Mouse (Mus musculus) limb, embryonic 14.5 days (tissue): Measurements from ENCODE around the gene Txk. TPM values are rescaled to one million over a fixed set of nuclear protein-coding genes. Genes with fewer than 3 reads are reported as not detected.
A peak's percentile ranks its signal among the peaks of the same experiment; 100 is the strongest.

Experiments used
- ATAC-seq: fragments of 200-750 bp; cut with Nextera tagmentation; 2 replicates; pipeline ENCODE4 v1.8.0; 2017; ENCODE audit warnings: low read depth, moderate number of reproducible peaks, moderate TSS enrichment; ENCODE audit not compliant: low FRiP score
- DNase-seq: peaks from one replicate; pipeline ENCODE4 v3.0.0-alpha.2; 2015; ENCODE audit warnings: low spot score
- H3K27ac ChIP-seq: fragments of 300-500 bp; sonication (generic); replicated peaks from 2 replicates; pipeline ENCODE4 v1.5.1; 2014; ENCODE audit warnings: low read depth, mild to moderate bottlenecking, low read length, moderate library complexity, mixed read lengths
- H3K27me3 ChIP-seq: fragments of 300-500 bp; sonication (generic); 2 replicates; pipeline ENCODE4 v1.6.1; 2014; ENCODE audit warnings: low read length, mixed read lengths; ENCODE audit not compliant: control insufficient read depth, insufficient read depth
- H3K36me3 ChIP-seq: fragments of 300-500 bp; sonication (generic); 2 replicates; pipeline ENCODE4 v1.6.1; 2014; ENCODE audit warnings: mild to moderate bottlenecking, low read length, moderate library complexity, mixed read lengths; ENCODE audit not compliant: control insufficient read depth, insufficient read depth
- H3K4me1 ChIP-seq: fragments of 300-500 bp; sonication (generic); 2 replicates; pipeline ENCODE4 v1.6.1; 2014; ENCODE audit warnings: antibody characterized with exemption, low read length, mixed read lengths; ENCODE audit not compliant: control insufficient read depth, insufficient read depth
- H3K4me2 ChIP-seq: fragments of 300-500 bp; sonication (generic); replicated peaks from 2 replicates; pipeline ENCODE4 v1.6.1; 2014; ENCODE audit warnings: low read depth, mild to moderate bottlenecking, low read length, moderate library complexity; ENCODE audit not compliant: severe bottlenecking
- H3K4me3 ChIP-seq: fragments of 300-500 bp; sonication (generic); replicated peaks from 2 replicates; pipeline ENCODE4 v1.5.1; 2014; ENCODE audit warnings: low read length
- H3K9ac ChIP-seq: fragments of 300-500 bp; sonication (generic); 2 replicates; pipeline ENCODE4 v1.6.1; 2014; ENCODE audit warnings: mild to moderate bottlenecking, low read depth, low read length, moderate library complexity; ENCODE audit not compliant: severe bottlenecking
- H3K9me3 ChIP-seq: fragments of 300-500 bp; sonication (generic); 2 replicates; pipeline ENCODE4 v1.6.1; 2016; ENCODE audit warnings: low read length; ENCODE audit not compliant: control insufficient read depth
- POLR2A ChIP-seq: fragments of 200-500 bp; IDR thresholded peaks from 2 replicates; pipeline ENCODE4 v1.8.0; 2012; ENCODE audit warnings: inconsistent platforms, mild to moderate bottlenecking, moderate library complexity, borderline replicate concordance; ENCODE audit not compliant: insufficient read depth, insufficient read length; ENCODE audit errors: extremely low read depth
- WGBS: fragments of 180-500 bp; shearing (Covaris S2); extraction: QIAGEN DNeasy Blood & Tissue Kit; methylation state at CpG from one replicate; pipeline ENCODE4 v1.1.7; 2014; 5-methylcytosine and 5-hydroxymethylcytosine counted together
- polyA plus RNA-seq, 2 experiments: library from polyadenylated mRNA; depleted of rRNA in 1 of 2; stranded (reverse) in 1 of 2; unstranded in 1 of 2; fragments of >200 nt; fragmentation: Nextera tagmentation in 1 of 2; extraction: Ambion mirVana in 1 of 2; gene quantifications; 2 replicates each; pipeline versions ENCODE4 v1.2.1 to v1.2.3; 2012 to 2014

Txk gene
- polyA plus RNA-seq, 2 experiments = 0.13 to 0.17 TPM

GRCm38 (mm10) chr5:72723429-72723828 is 29.1 kb downstream of the Txk start:
- TF ChIP-seq POLR2A = no peak
- Histone ChIP-seq H3K9me3 (no peaks in the 10 kb centered on the region), H3K4me1 (no peaks in the 10 kb centered on the region), H3K36me3 (no peaks in the 10 kb centered on the region), H3K4me3 (no peak overlapping the region), H3K27me3 (no peaks in the 10 kb centered on the region), H3K9ac (no peak overlapping the region), H3K27ac (no peak overlapping the region), H3K4me2 (no peak overlapping the region)
- 82% methylated on average over 2 of the region's 2 CpGs for WGBS
- ATAC-seq (no peak), DNase-seq (no peak)

DNA sequence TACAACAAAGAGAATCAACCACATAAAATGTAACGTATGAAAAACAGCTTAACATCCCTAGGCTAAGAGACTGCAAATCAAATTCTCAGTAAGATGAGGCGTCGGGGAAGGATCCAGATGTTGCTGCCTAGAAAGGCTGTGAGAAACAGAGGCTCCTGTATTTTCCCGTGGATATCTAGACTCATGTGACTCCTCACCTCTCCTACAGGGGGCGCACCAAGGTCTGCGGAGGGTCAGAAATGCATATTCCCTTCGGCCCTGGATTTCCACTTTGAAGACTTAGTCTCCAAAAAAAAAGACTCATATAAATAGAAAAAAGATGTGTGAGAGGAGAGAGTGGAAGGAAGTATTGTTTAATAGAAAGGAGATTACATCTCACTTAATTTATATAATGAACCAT is 32.0 kb downstream of the Txk start:
- H3K27me3 ChIP-seq = no peaks in the 10 kb centered on the region
- DNase-seq (no peak), ATAC-seq (no peak)
- WGBS = 43% methylated on average over 7 of the region's 7 CpGs
- H3K9ac ChIP-seq = no peak overlapping the region
- no peak overlapping the region for H3K27ac ChIP-seq
- no peak overlapping the region for H3K4me3 ChIP-seq
- no peaks in the 10 kb centered on the region for H3K36me3 ChIP-seq
- no peak for TF ChIP-seq POLR2A
- H3K4me2 ChIP-seq = no peak overlapping the region
- H3K4me1 ChIP-seq = no peaks in the 10 kb centered on the region
- no peaks in the 10 kb centered on the region for H3K9me3 ChIP-seq

- no peaks in the 10 kb centered on the region for H3K27me3 ChIP-seq
- no peak overlapping the region for H3K9ac ChIP-seq
- no peak overlapping the region for H3K27ac ChIP-seq
- TF ChIP-seq POLR2A = no peak
- peak; percentile 71 for DNase-seq
- no peak overlapping the region for H3K4me2 ChIP-seq
- no peaks in the 10 kb centered on the region for H3K36me3 ChIP-seq
- 0 out of 2 replicates have a peak, but pooled peaks cover 7% of the 10 kb centered on the region for H3K4me1 ChIP-seq
- no peak overlapping the region for H3K4me3 ChIP-seq
- WGBS = 27% methylated on average over 4 of the region's 4 CpGs
- no peaks in the 10 kb centered on the region for H3K9me3 ChIP-seq
- no peak for ATAC-seq
Observed at GRCm38 (mm10) chr5:72710572-72711278, 41.9 kb downstream of the Txk start.

- Histone ChIP-seq H3K27ac (no peak overlapping the region), H3K4me3 (no peak overlapping the region), H3K4me1 (0 out of 2 replicates have a peak, but pooled peaks cover 7% of the 10 kb centered on the region), H3K4me2 (no peak overlapping the region), H3K27me3 (no peaks in the 10 kb centered on the region), H3K9ac (no peak overlapping the region), H3K9me3 (no peaks in the 10 kb centered on the region), H3K36me3 (no peaks in the 10 kb centered on the region)
- ATAC-seq (no peak), DNase-seq (no peak)
- WGBS = 94% methylated on average over 9 of the region's 9 CpGs
- TF ChIP-seq POLR2A = no peak
Observed at GRCm38 (mm10) chr5:72709976-72710375, 42.6 kb downstream of the Txk start.

- DNase-seq (no peak), ATAC-seq (no peak)
- H3K36me3 ChIP-seq = no peaks in the 10 kb centered on the region
- H3K27ac ChIP-seq = no peak overlapping the region
- 66% methylated on average over 13 of the region's 13 CpGs for WGBS
- H3K4me1 ChIP-seq = 0 out of 2 replicates have a peak, but pooled peaks cover 7% of the 10 kb centered on the region
- H3K9ac ChIP-seq = no peak overlapping the region
- H3K4me3 ChIP-seq = no peak overlapping the region
- H3K9me3 ChIP-seq = no peaks in the 10 kb centered on the region
- H3K27me3 ChIP-seq = no peaks in the 10 kb centered on the region
- H3K4me2 ChIP-seq = no peak overlapping the region
- TF ChIP-seq POLR2A = no peak
Observed at GRCm38 (mm10) chr5:72709451-72709850, 43.1 kb downstream of the Txk start.

DNA sequence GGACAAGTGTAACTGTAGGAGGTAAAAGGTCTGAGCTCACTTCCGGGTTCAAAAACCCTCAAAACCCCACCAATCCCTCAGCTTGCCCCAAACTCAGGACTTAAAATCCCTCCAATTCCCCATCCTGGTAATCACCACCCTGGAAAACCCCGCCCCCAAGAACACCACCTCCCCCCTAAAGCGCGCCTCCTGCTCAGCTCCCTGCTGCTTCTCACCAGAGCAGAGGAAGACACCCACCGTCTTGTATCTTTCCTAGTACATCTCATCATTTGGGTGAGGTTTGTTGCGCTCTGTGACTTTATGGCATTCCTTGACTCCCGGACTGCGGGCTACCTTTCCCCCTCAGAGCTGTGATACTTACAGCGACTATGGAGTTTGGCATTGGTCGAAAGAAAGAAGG is 45.9 kb downstream of the Txk start:
- H3K27ac ChIP-seq = no peak overlapping the region
- no peaks in the 10 kb centered on the region for H3K36me3 ChIP-seq
- no peak overlapping the region for H3K4me3 ChIP-seq
- WGBS = 54% methylated on average over 10 of the region's 10 CpGs
- no peak for ATAC-seq
- no peaks in the 10 kb centered on the region for H3K9me3 ChIP-seq
- H3K4me1 ChIP-seq = peaks cover 11% of the 10 kb centered on the region; the same call in 1 of the 2 replicates
- no peak overlapping the region; the same call in 1 of the 2 replicates for H3K4me2 ChIP-seq
- no peak for DNase-seq
- no peaks in the 10 kb centered on the region for H3K27me3 ChIP-seq
- H3K9ac ChIP-seq = no peak overlapping the region
- no peak for TF ChIP-seq POLR2A
